Mouse (Mus musculus) E14TG2a.4 (cell line): ENCODE data around the gene Kdm2b.
A peak's percentile ranks its signal among the peaks of the same experiment; 100 is the strongest.

Experiments used
- H3K27me3 ChIP-seq: 2 replicates; pipeline ENCODE4 v1.6.1; 2014; ENCODE audit warnings: low read length, control low read depth; ENCODE audit not compliant: insufficient read depth
- H3K36me3 ChIP-seq: 2 replicates; pipeline ENCODE4 v1.6.1; 2014; ENCODE audit warnings: low read length, control low read depth; ENCODE audit not compliant: insufficient read depth
- H3K4me1 ChIP-seq: replicated peaks from 2 replicates; pipeline ENCODE4 v1.6.1; 2014; ENCODE audit warnings: low read depth, low read length, control low read depth
- H3K4me3 ChIP-seq: replicated peaks from 2 replicates; pipeline ENCODE4 v1.5.1; 2014; ENCODE audit warnings: mild to moderate bottlenecking, low read length
- H3K9me3 ChIP-seq: 2 replicates; pipeline ENCODE4 v1.6.1; 2014; ENCODE audit warnings: low read length, control low read depth
- CTCF ChIP-seq: conservative IDR thresholded peaks from 2 replicates; pipeline ENCODE4 v1.5.1; 2014; ENCODE audit warnings: low read length
- NANOG ChIP-seq: IDR thresholded peaks from 2 replicates; pipeline ENCODE4 v1.6.1; 2014; ENCODE audit warnings: borderline replicate concordance, low read length, mixed read lengths
- POU5F1 ChIP-seq: IDR thresholded peaks from 2 replicates; pipeline ENCODE4 v1.6.1; 2014; ENCODE audit warnings: low read length, borderline replicate concordance

The Kdm2b gene

GRCm38 (mm10) chr5:122951913-122952641 is 37.5 kb downstream of the Kdm2b start:
- Histone ChIP-seq H3K36me3 (peaks cover 39% of the 10 kb centered on the region), H3K4me3 (peak overlapping the region; percentile 76), H3K9me3 (no peaks in the 10 kb centered on the region), H3K27me3 (peaks cover 59% of the 10 kb centered on the region), H3K4me1 (peaks cover 74% of the 10 kb centered on the region)
- TF ChIP-seq POU5F1 = no peak

GRCm38 (mm10) chr5:122951056-122951912 is 38.3 kb downstream of the Kdm2b start:
- H3K9me3 ChIP-seq = no peaks in the 10 kb centered on the region
- no peak for TF ChIP-seq POU5F1
- TF ChIP-seq NANOG = no peak
- no peak for TF ChIP-seq CTCF
- H3K4me3 ChIP-seq = peak overlapping the region; percentile 76

GRCm38 (mm10) chr5:122950329-122950953 is 39.2 kb downstream of the Kdm2b start:
- Histone ChIP-seq H3K27me3 (peaks cover 59% of the 10 kb centered on the region), H3K36me3 (peaks cover 43% of the 10 kb centered on the region), H3K4me3 (peak overlapping the region; percentile 76), H3K9me3 (no peaks in the 10 kb centered on the region), H3K4me1 (peaks cover 65% of the 10 kb centered on the region)
- TF ChIP-seq CTCF (no peak), NANOG (no peak), POU5F1 (no peak)

More at GRCm38 (mm10) chr5:122951056-122951912, 38.3 kb downstream of the Kdm2b start:
- Histone ChIP-seq H3K36me3 (peaks cover 40% of the 10 kb centered on the region), H3K27me3 (peaks cover 59% of the 10 kb centered on the region), H3K4me1 (peaks cover 71% of the 10 kb centered on the region)

GRCm38 (mm10) chr5:122949101-122949500 is 40.5 kb downstream of the Kdm2b start:
- Histone ChIP-seq H3K4me3 (no peak overlapping the region), H3K9me3 (no peaks in the 10 kb centered on the region), H3K27me3 (peaks cover 52% of the 10 kb centered on the region), H3K36me3 (peaks cover 51% of the 10 kb centered on the region), H3K4me1 (peaks cover 57% of the 10 kb centered on the region)
- no peak for TF ChIP-seq NANOG
- no peak for TF ChIP-seq CTCF
- TF ChIP-seq POU5F1 = no peak

GRCm38 (mm10) chr5:122947534-122947933 is 42.1 kb downstream of the Kdm2b start:
- H3K36me3 ChIP-seq = peaks cover 58% of the 10 kb centered on the region
- no peak for TF ChIP-seq CTCF

GRCm38 (mm10) chr5:122938676-122939075 is 50.9 kb downstream of the Kdm2b start:
- Histone ChIP-seq H3K4me1 (peaks cover 61% of the 10 kb centered on the region), H3K4me3 (no peak overlapping the region), H3K27me3 (no peaks in the 10 kb centered on the region), H3K9me3 (no peaks in the 10 kb centered on the region), H3K36me3 (peaks cover 81% of the 10 kb centered on the region)
- TF ChIP-seq POU5F1 = no peak
- TF ChIP-seq CTCF = no peak
- TF ChIP-seq NANOG = no peak

More at GRCm38 (mm10) chr5:122947534-122947933, 42.1 kb downstream of the Kdm2b start:
- H3K4me3 ChIP-seq = no peak overlapping the region
- H3K27me3 ChIP-seq = peaks cover 37% of the 10 kb centered on the region
- peaks cover 61% of the 10 kb centered on the region for H3K4me1 ChIP-seq
- H3K9me3 ChIP-seq = no peaks in the 10 kb centered on the region

- Histone ChIP-seq H3K9me3 (no peaks in the 10 kb centered on the region), H3K4me3 (0 out of 2 replicates have a peak overlapping the region, but pooled peaks have one; percentile 1), H3K4me1 (peaks cover 55% of the 10 kb centered on the region), H3K27me3 (no peaks in the 10 kb centered on the region), H3K36me3 (peaks cover 79% of the 10 kb centered on the region)
- no peak for TF ChIP-seq CTCF
- TF ChIP-seq POU5F1 = no peak
- no peak for TF ChIP-seq NANOG
Observed at GRCm38 (mm10) chr5:122937958-122938540, 51.6 kb downstream of the Kdm2b start.

- TF ChIP-seq POU5F1 = no peak
- TF ChIP-seq CTCF = no peak
- TF ChIP-seq NANOG = no peak
- Histone ChIP-seq H3K4me1 (peaks cover 47% of the 10 kb centered on the region), H3K27me3 (no peaks in the 10 kb centered on the region), H3K9me3 (no peaks in the 10 kb centered on the region), H3K36me3 (peaks cover 79% of the 10 kb centered on the region), H3K4me3 (no peak overlapping the region)
Observed at GRCm38 (mm10) chr5:122937031-122937430, 52.6 kb downstream of the Kdm2b start.
